Mouse (Mus musculus) G1E (cell line): ENCODE data around the gene Rap1gap2.

Source experiments
- CTCF ChIP-seq: IDR thresholded peaks from 2 replicates; pipeline ENCODE4 v1.5.1; 2012; ENCODE audit warnings: low read depth, low read length, inconsistent platforms, mixed read lengths
- GATA1 ChIP-seq: IDR thresholded peaks from 2 replicates; pipeline ENCODE4 v1.6.1; 2012; ENCODE audit warnings: borderline replicate concordance, low read length, inconsistent platforms, mixed read lengths
- GATA2 ChIP-seq: IDR thresholded peaks from 2 replicates; pipeline ENCODE4 v1.6.1; 2012; ENCODE audit warnings: low read depth, low read length, inconsistent platforms, borderline replicate concordance
- POLR2AphosphoS5 ChIP-seq: IDR thresholded peaks from 2 replicates; pipeline ENCODE4 v1.6.1; 2012; ENCODE audit warnings: low read depth, low read length, inconsistent platforms; ENCODE audit not compliant: insufficient replicate concordance
- TAL1 ChIP-seq: conservative IDR thresholded peaks from 2 replicates; pipeline ENCODE4 v1.6.1; 2012; ENCODE audit warnings: low read depth, low read length, inconsistent platforms, mixed read lengths

GRCm38 (mm10) chr11:74379166-74379873 is 231.4 kb downstream of the Rap1gap2 start:
- TF ChIP-seq CTCF: no peak
- no peak for TF ChIP-seq TAL1
- no peak for TF ChIP-seq POLR2AphosphoS5
- TF ChIP-seq GATA1: no peak
- TF ChIP-seq GATA2: no peak
